9 mouse cellular contexts compared by ENCODE assay signal in genomic region chr3:137547938-137548337, GRCm38 (mm10).
DNase-seq lines count a peak whose midpoint lies in the region; ATAC-seq lines count a peak whose summit lies in the region.
"Had no signal": no experiment of that assay in that cellular context is flagged by ENCODE, and none has a peak within 500 bp of the region (broad histone marks: within the 10 kb centered on the region; RNA-seq: fewer than 3 reads in every experiment).

No protein-coding gene starts in this region.

- no peak overlapping the region for H3K9ac ChIP-seq in forebrain, embryonic 12.5 days

- WGBS in forebrain, embryonic 12.5 days: 2% methylated on average over 6 of the region's 6 CpGs

- H3K4me1 ChIP-seq in forebrain, embryonic 12.5 days: peaks cover 10% of the 10 kb centered on the region

- H3K36me3 ChIP-seq in forebrain, embryonic 12.5 days (replicated peaks): no peaks in the 10 kb centered on the region
- H3K36me3 ChIP-seq: G1E had no signal

- intact Hi-C loops in left cerebral cortex, postnatal 4 days (cut with DNase I): no loop called here
- intact Hi-C loops in heart, postnatal 10 days (cut with DNase I): no loop called here

- H3K27me3 ChIP-seq in forebrain, embryonic 12.5 days: peaks cover 29% of the 10 kb centered on the region

- H3K4me3 ChIP-seq in forebrain, embryonic 12.5 days (replicated peaks): no peak overlapping the region

- H3K4me2 ChIP-seq in forebrain, embryonic 12.5 days: peak overlapping the region; percentile 46

- peak; percentile 10 for DNase-seq in left cerebral cortex, postnatal 4 days
- DNase-seq in left cerebral cortex, adult 9 months (ENCODE audit: low spot score in 2 of 2): no peak
- DNase-seq in heart, postnatal 10 days: peak; percentile 59 to 63
- DNase-seq in kidney, postnatal 36 days: peak; percentile 43 to 45
- peak; percentile 77 for DNase-seq in skeletal muscle tissue, adult 2 months (ENCODE audit: low read depth, low spot score)
- DNase-seq in c-Kit-positive CD71-positive TER-119-positive erythroid progenitor cells, embryonic 14.5 days (ENCODE audit: low spot score): no peak
- no peak for DNase-seq in right cerebral cortex, adult 2 months (ENCODE audit: low spot score in 2 of 2)

- no peak overlapping the region for H3K27ac ChIP-seq in forebrain, embryonic 12.5 days

- no peaks in the 10 kb centered on the region for H3K9me3 ChIP-seq in forebrain, embryonic 12.5 days
- H3K9me3 ChIP-seq: G1E had no signal

- ATAC-seq in forebrain, embryonic 12.5 days (ENCODE audit: low FRiP score): 0 out of 2 replicates have a peak, but pooled peaks have one; percentile 27

Comparison
In these comparisons a context has a peak if more than half of its experiments do, and no peak if none do; other contexts are left out.
1. DNase-seq: peak in left cerebral cortex, postnatal 4 days (single experiment), heart, postnatal 10 days (2 of 2), kidney, postnatal 36 days (2 of 2) and skeletal muscle tissue, adult 2 months (single experiment); none in left cerebral cortex, adult 9 months (0 of 2), c-Kit-positive CD71-positive TER-119-positive erythroid progenitor cells, embryonic 14.5 days (single experiment) and right cerebral cortex, adult 2 months (0 of 2).